Mouse (Mus musculus) forebrain, embryonic 13.5 days (tissue): ENCODE data around the gene Tssk6. TPM values are rescaled to one million over a fixed set of nuclear protein-coding genes. Genes with fewer than 3 reads are reported as not detected.
A peak's percentile ranks its signal among the peaks of the same experiment; 100 is the strongest.

Experiments
- ATAC-seq: fragments of 200-750 bp; cut with Nextera tagmentation; 2 replicates; pipeline ENCODE4 v1.8.0; 2017
- H3K27ac ChIP-seq: fragments of 300-500 bp; sonication (generic); 2 replicates; pipeline ENCODE4 v1.5.1; 2015; ENCODE audit warnings: inconsistent platforms, mild to moderate bottlenecking, moderate library complexity
- H3K27me3 ChIP-seq: fragments of 300-500 bp; sonication (generic); 2 replicates; pipeline ENCODE4 v1.6.1; 2015; ENCODE audit warnings: mild to moderate bottlenecking, inconsistent platforms
- H3K36me3 ChIP-seq: fragments of 300-500 bp; sonication (generic); 2 replicates; pipeline ENCODE4 v1.6.1; 2015; ENCODE audit warnings: mild to moderate bottlenecking, inconsistent platforms; ENCODE audit not compliant: poor library complexity, severe bottlenecking
- H3K4me1 ChIP-seq: fragments of 300-500 bp; sonication (generic); 2 replicates; pipeline ENCODE4 v1.6.1; 2015; ENCODE audit warnings: inconsistent platforms
- H3K4me2 ChIP-seq: fragments of 300-500 bp; sonication (generic); 2 replicates; pipeline ENCODE4 v1.6.1; 2015; ENCODE audit warnings: inconsistent platforms, mild to moderate bottlenecking, moderate library complexity
- H3K4me3 ChIP-seq: fragments of 300-500 bp; sonication (generic); 2 replicates; pipeline ENCODE4 v1.5.1; 2015; ENCODE audit warnings: mild to moderate bottlenecking, inconsistent platforms
- H3K9ac ChIP-seq: fragments of 300-500 bp; sonication (generic); 2 replicates; pipeline ENCODE4 v1.6.1; 2015; ENCODE audit warnings: mild to moderate bottlenecking, inconsistent platforms
- H3K9me3 ChIP-seq: fragments of 300-500 bp; sonication (generic); replicated peaks from 2 replicates; pipeline ENCODE4 v1.6.1; 2016; ENCODE audit warnings: inconsistent platforms
- WGBS: fragments of 180-500 bp; shearing (Covaris S2); methylation state at CpG from one replicate; pipeline ENCODE4 v1.1.7; 2015; 5-methylcytosine and 5-hydroxymethylcytosine counted together
- polyA plus RNA-seq: library from polyadenylated mRNA; unstranded; fragments of >200 nt; fragmentation: Nextera tagmentation; extraction: Ambion mirVana; gene quantifications from 2 replicates; pipeline ENCODE4 v1.2.1, GENCODE M21; 2015

The Tssk6 gene
- polyA plus RNA-seq, 1 experiment from 2014 or later, result 2.5 TPM

DNA sequence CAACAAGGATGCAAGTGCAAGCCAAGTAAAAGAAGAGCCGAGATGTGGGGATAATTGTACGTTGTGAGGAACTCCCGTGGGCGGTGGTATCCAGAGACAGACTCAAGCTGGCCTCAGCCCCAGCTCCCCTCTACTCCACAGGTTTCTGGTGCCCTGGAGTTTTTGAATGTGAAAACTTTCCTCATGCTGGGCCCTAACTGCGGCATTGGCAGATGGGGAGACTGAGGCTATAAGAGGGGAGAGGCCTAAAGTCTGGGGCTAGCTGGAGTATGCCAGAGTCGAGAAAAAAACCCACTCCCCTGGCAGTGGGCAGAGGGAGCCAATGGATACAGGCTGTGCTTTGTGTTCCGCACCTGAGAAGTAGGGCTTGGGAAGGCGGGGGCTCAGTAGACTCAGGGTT is 2.1 kb downstream of the Tssk6 start:
- Histone ChIP-seq H3K4me2 (peak overlapping the region; percentile 96), H3K36me3 (peaks cover 19% of the 10 kb centered on the region), H3K9ac (no peak overlapping the region), H3K4me1 (peaks cover 39% of the 10 kb centered on the region), H3K27me3 (no peaks in the 10 kb centered on the region), H3K9me3 (no peaks in the 10 kb centered on the region), H3K27ac (no peak overlapping the region), H3K4me3 (no peak overlapping the region)
- WGBS, result 83% methylated on average over 8 of the region's 8 CpGs
- ATAC-seq, result no peak

GRCm38 (mm10) chr8:69906260-69906659 is 4.3 kb downstream of the Tssk6 start:
- no peak for ATAC-seq
- H3K27me3 ChIP-seq, result no peaks in the 10 kb centered on the region
- no peak overlapping the region for H3K27ac ChIP-seq
- no peak overlapping the region for H3K4me2 ChIP-seq
- no peak overlapping the region for H3K9ac ChIP-seq
- WGBS, result 95% methylated on average over 2 of the region's 2 CpGs
- peaks cover 41% of the 10 kb centered on the region for H3K36me3 ChIP-seq
- no peak overlapping the region for H3K4me3 ChIP-seq
- peaks cover 22% of the 10 kb centered on the region for H3K4me1 ChIP-seq
- H3K9me3 ChIP-seq, result no peaks in the 10 kb centered on the region

DNA sequence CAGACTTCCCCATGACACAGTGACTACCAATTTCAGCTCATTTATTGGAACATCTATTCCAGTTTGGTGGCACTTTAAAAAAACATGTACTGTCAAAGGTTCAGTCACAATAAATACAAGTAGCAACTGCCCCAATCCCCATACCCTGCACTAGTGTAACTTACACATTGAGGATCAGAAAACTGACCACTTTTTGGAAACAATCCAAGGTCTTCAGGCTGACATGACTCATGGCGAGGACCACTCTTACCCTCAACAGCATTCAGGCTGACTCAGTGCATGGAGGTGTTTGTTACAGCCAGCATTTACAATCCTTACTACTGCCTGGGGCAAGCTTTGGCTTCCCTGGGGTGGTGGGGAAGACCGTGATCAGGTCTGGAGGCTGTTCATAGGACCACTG is 5.1 kb downstream of the Tssk6 start:
- ATAC-seq, result no peak
- Histone ChIP-seq H3K36me3 (peaks cover 49% of the 10 kb centered on the region), H3K4me1 (peaks cover 17% of the 10 kb centered on the region), H3K9ac (no peak overlapping the region), H3K27me3 (no peaks in the 10 kb centered on the region), H3K4me2 (no peak overlapping the region), H3K4me3 (no peak overlapping the region), H3K9me3 (no peaks in the 10 kb centered on the region), H3K27ac (no peak overlapping the region)
- WGBS, result 93% methylated on average over 2 of the region's 2 CpGs

- peaks cover 94% of the 10 kb centered on the region for H3K36me3 ChIP-seq
- no peak overlapping the region for H3K9ac ChIP-seq
- no peaks in the 10 kb centered on the region for H3K4me1 ChIP-seq
- H3K4me2 ChIP-seq, result no peak overlapping the region
- no peaks in the 10 kb centered on the region for H3K27me3 ChIP-seq
- no peak overlapping the region for H3K27ac ChIP-seq
- no peak for ATAC-seq
- no peak overlapping the region for H3K4me3 ChIP-seq
- H3K9me3 ChIP-seq, result no peaks in the 10 kb centered on the region
- WGBS, result 93% methylated on average over 13 of the region's 13 CpGs
Measured at GRCm38 (mm10) chr8:69911917-69912316, 9.9 kb downstream of the Tssk6 start.

DNA sequence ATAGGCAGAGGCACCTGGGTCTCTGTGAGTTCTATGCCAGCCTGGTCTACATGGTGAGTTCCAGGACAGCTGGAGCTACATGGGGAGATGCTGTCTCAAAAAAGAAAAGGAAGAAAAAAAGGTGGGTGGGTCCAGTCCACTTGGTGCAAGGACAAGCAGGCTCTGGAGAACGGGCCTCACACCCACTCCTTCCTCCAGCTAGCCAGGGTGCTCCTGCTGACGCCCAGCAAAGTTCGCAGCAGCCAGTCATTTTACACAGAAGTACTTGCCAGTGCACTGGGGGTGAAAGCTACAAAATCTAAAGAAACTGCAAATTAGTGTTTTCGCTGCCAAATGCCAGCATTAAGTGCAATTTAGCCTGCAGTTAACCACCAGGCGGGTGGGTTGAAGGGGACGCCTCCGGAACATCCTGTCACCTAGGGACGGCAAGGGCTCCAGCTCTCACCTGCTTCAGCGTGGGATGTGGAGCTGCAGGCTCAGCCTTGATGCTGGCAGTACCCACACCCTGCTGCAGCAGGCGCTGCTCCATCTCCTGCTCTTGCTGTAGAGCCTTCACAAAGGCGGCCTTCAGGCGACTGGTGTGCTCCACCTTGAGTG is 10.6 kb downstream of the Tssk6 start:
- H3K4me3 ChIP-seq, result no peak overlapping the region
- no peaks in the 10 kb centered on the region for H3K27me3 ChIP-seq
- no peak overlapping the region for H3K9ac ChIP-seq
- no peak overlapping the region for H3K27ac ChIP-seq
- 93% methylated on average over 12 of the region's 12 CpGs for WGBS
- no peak overlapping the region for H3K4me2 ChIP-seq
- no peak for ATAC-seq
- peaks cover 96% of the 10 kb centered on the region for H3K36me3 ChIP-seq
- H3K9me3 ChIP-seq, result no peaks in the 10 kb centered on the region
- no peaks in the 10 kb centered on the region for H3K4me1 ChIP-seq

DNA sequence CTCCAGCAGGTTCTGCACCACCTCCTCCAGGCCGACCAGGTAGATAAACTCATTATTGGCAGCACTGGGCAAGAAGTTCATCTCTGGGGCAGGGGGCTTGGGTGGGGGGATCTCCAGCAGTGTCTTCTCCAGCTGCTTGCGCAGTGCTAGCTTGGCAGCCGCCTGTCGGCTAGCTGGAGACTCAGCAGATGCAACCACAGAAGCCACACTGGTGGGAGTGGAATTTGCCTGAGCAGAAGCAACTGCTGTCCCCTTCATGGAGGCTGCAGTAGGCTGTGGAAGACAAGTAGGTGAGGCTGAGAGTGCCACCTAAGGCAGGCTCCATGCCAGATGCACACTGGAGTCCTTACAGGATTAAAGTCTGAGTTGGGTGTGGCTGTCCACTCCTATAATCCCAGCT is 12.5 kb downstream of the Tssk6 start:
- Histone ChIP-seq H3K4me3 (no peak overlapping the region; the same call in 1 of the 2 replicates), H3K9me3 (no peaks in the 10 kb centered on the region), H3K27me3 (no peaks in the 10 kb centered on the region), H3K4me2 (no peak overlapping the region), H3K27ac (no peak overlapping the region), H3K36me3 (peaks cover 82% of the 10 kb centered on the region), H3K9ac (no peak overlapping the region), H3K4me1 (no peaks in the 10 kb centered on the region)
- no peak for ATAC-seq
- WGBS, result 89% methylated on average over 4 of the region's 4 CpGs

DNA sequence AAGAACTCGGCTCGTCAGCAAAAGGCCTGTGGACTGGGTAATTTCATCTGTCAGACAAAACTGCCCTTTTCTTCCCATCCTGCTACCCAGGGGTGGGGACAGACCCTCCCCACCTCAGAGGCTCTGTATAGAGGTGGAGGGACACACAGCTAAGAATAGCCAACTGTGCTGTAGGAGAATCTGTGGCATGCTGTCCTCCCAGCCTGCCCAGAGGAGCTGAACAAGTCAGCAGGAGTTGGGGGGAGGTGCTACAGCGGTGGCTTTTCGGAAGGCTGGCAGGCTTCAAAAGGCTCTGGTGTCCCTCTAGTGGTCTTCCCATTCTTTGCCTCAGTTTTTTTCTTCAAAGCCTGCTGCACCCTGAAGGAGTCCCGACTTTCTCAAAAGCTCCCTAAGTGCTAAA is 13.8 kb downstream of the Tssk6 start:
- Histone ChIP-seq H3K4me2 (no peak overlapping the region), H3K27me3 (no peaks in the 10 kb centered on the region), H3K4me3 (no peak overlapping the region), H3K36me3 (peaks cover 70% of the 10 kb centered on the region), H3K9me3 (no peaks in the 10 kb centered on the region), H3K9ac (no peak overlapping the region), H3K4me1 (peaks cover 12% of the 10 kb centered on the region), H3K27ac (no peak overlapping the region)
- no peak for ATAC-seq
- 36% methylated on average over 5 of the region's 5 CpGs for WGBS

DNA sequence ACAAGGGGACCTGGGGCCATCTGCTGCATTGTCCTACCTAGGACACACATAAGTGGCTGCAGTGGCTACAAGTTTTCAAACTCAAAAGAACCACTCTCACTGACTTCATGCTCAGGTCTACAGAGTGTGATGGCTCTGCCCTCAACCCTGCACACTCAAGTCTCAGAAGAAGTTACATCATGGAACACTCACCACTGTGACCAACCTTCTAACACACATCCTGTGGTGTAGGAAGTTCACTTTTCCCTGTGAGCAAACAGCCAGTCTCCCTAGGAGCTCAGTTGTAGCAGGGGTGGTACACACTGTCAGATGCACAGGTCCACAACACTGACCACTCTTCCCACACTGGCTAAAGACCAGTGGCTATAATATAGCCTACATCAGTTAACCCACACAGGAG is 16.5 kb downstream of the Tssk6 start:
- H3K27ac ChIP-seq, result no peak overlapping the region
- H3K27me3 ChIP-seq, result no peaks in the 10 kb centered on the region

GRCm38 (mm10) chr8:69919010-69919409 is 17.0 kb downstream of the Tssk6 start:
- H3K27ac ChIP-seq, result no peak overlapping the region

More for the DNA sequence above, 16.5 kb downstream of the Tssk6 start:
- Histone ChIP-seq H3K9ac (no peak overlapping the region), H3K4me2 (no peak overlapping the region), H3K36me3 (peaks cover 42% of the 10 kb centered on the region), H3K9me3 (no peaks in the 10 kb centered on the region), H3K4me1 (peaks cover 20% of the 10 kb centered on the region), H3K4me3 (no peak overlapping the region)
- ATAC-seq, result 0 out of 2 replicates have a peak, but pooled peaks have one; percentile 2

GRCm38 (mm10) chr8:69919876-69920662 is 18.1 kb downstream of the Tssk6 start:
- H3K4me2 ChIP-seq, result peak overlapping the region; percentile 35
- no peaks in the 10 kb centered on the region for H3K9me3 ChIP-seq
- H3K9ac ChIP-seq, result peak overlapping the region; percentile 31
- H3K4me1 ChIP-seq, result peaks cover 20% of the 10 kb centered on the region
- H3K4me3 ChIP-seq, result no peak overlapping the region
- peak overlapping the region; percentile 55 for H3K27ac ChIP-seq
- ATAC-seq, result peak; percentile 75
- 52% methylated on average over 11 of the region's 11 CpGs for WGBS
- H3K27me3 ChIP-seq, result no peaks in the 10 kb centered on the region
- H3K36me3 ChIP-seq, result peaks cover 30% of the 10 kb centered on the region

More at GRCm38 (mm10) chr8:69919010-69919409, 17.0 kb downstream of the Tssk6 start:
- Histone ChIP-seq H3K9me3 (no peaks in the 10 kb centered on the region), H3K27me3 (no peaks in the 10 kb centered on the region), H3K36me3 (peaks cover 41% of the 10 kb centered on the region), H3K4me2 (no peak overlapping the region), H3K4me3 (no peak overlapping the region), H3K4me1 (peaks cover 20% of the 10 kb centered on the region), H3K9ac (no peak overlapping the region)
- ATAC-seq, result peak; percentile 70
- WGBS, result 81% methylated on average over 1 of the region's 1 CpGs

- Histone ChIP-seq H3K4me2 (no peak overlapping the region), H3K27ac (peak overlapping the region; percentile 55), H3K4me1 (peaks cover 20% of the 10 kb centered on the region), H3K9ac (peak overlapping the region; percentile 31), H3K9me3 (no peaks in the 10 kb centered on the region), H3K27me3 (no peaks in the 10 kb centered on the region), H3K36me3 (peaks cover 19% of the 10 kb centered on the region), H3K4me3 (no peak overlapping the region)
- 86% methylated on average over 2 of the region's 2 CpGs for WGBS
- ATAC-seq, result no peak
Measured at GRCm38 (mm10) chr8:69921141-69921540, 19.2 kb downstream of the Tssk6 start.

DNA sequence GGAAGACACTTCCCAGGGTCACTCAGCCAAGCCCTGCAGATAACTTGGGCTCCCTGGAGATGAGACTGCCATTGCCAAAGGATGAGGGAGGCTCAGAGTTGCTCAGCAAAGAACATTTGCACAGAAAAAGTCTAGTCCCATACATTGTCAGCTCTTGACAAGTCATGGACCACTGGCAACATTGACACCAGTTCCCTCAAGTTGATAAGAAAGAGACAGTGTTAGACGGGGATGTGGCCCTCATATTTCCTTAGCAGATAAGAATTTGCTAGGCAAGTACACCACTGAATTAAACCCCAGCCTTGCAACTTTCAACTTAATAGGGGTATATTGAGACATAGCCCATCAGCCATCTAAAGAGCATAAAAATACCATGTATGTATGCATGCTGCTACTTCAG is 22.0 kb downstream of the Tssk6 start:
- Histone ChIP-seq H3K9ac (no peak overlapping the region), H3K4me3 (no peak overlapping the region), H3K9me3 (no peaks in the 10 kb centered on the region), H3K27ac (no peak overlapping the region), H3K36me3 (0 out of 2 replicates have a peak, but pooled peaks cover 12% of the 10 kb centered on the region), H3K27me3 (no peaks in the 10 kb centered on the region), H3K4me1 (peaks cover 20% of the 10 kb centered on the region), H3K4me2 (no peak overlapping the region)
- WGBS, result 85% methylated on average over 1 of the region's 1 CpGs
- no peak for ATAC-seq
